Mouse (Mus musculus) spleen, adult 2 months (tissue): ENCODE measurements at regions not wholly inside any gene's neighbourhood (a gene's known extent, or its start where the extent isn't known, plus 50 kb on each side); places are given as distances from the start of the nearest gene placed in this dataset.
A peak's percentile ranks its signal among the peaks of the same experiment; 100 is the strongest.

Experiments used
- DNase-seq, 2 experiments: peaks; one replicate each; pipeline versions ENCODE4 v3.0.0 to v3.0.0-alpha.2; 2012 to 2021; ENCODE audit warnings: low spot score in 2 of 2, low read depth in 1 of 2
- H3K27ac ChIP-seq: fragments of 200-500 bp; 2 replicates; pipeline ENCODE4 v1.5.1; 2012; ENCODE audit warnings: low read length, inconsistent platforms; ENCODE audit not compliant: insufficient read depth
- H3K27me3 ChIP-seq: fragments of 200-500 bp; 2 replicates; pipeline ENCODE4 v1.6.1; 2012; ENCODE audit warnings: mild to moderate bottlenecking, moderate library complexity, low read length, inconsistent platforms; ENCODE audit not compliant: control insufficient read depth, insufficient read depth
- H3K36me3 ChIP-seq: fragments of 200-500 bp; 2 replicates; pipeline ENCODE4 v1.6.1; 2012; ENCODE audit warnings: mild to moderate bottlenecking, low read length, inconsistent platforms; ENCODE audit not compliant: control insufficient read depth, insufficient read depth
- H3K4me1 ChIP-seq: fragments of 200-500 bp; 2 replicates; pipeline ENCODE4 v1.6.1; 2011; ENCODE audit warnings: inconsistent platforms; ENCODE audit not compliant: control insufficient read depth, insufficient read depth, insufficient read length
- H3K4me3 ChIP-seq: fragments of 200-500 bp; 2 replicates; pipeline ENCODE4 v1.5.1; 2011; ENCODE audit warnings: mild to moderate bottlenecking, inconsistent platforms; ENCODE audit not compliant: insufficient read depth, insufficient read length; ENCODE audit errors: extremely low read depth
- CTCF ChIP-seq: fragments of 200-500 bp; IDR thresholded peaks from 2 replicates; pipeline ENCODE4 v1.5.1; 2011; ENCODE audit warnings: mild to moderate bottlenecking, inconsistent platforms; ENCODE audit not compliant: insufficient read depth, insufficient read length, insufficient replicate concordance; ENCODE audit errors: extremely low read depth
- POLR2A ChIP-seq: fragments of 200-500 bp; IDR thresholded peaks from 2 replicates; pipeline ENCODE4 v1.6.1; 2011; ENCODE audit warnings: low read depth, low read length, inconsistent platforms
- WGBS: fragments of 180-500 bp; shearing (Covaris S2); methylation state at CpG from one replicate; pipeline ENCODE4 v1.1.7; 2018; 5-methylcytosine and 5-hydroxymethylcytosine counted together

GRCm38 (mm10) chr9:14199983-14200700, 74.7 kb upstream of the Sesn3 start:
- H3K36me3 ChIP-seq = no peaks in the 10 kb centered on the region
- no peaks in the 10 kb centered on the region for H3K27me3 ChIP-seq
- DNase-seq = peak in 1 of 2 experiments; percentile 23
- no peak overlapping the region for H3K27ac ChIP-seq
- no peak for TF ChIP-seq CTCF
- no peak for TF ChIP-seq POLR2A
- 39% methylated on average over 9 of the region's 9 CpGs for WGBS
- no peak overlapping the region for H3K4me3 ChIP-seq
- H3K4me1 ChIP-seq = peaks cover 6% of the 10 kb centered on the region; the same call in 1 of the 2 replicates

DNA sequence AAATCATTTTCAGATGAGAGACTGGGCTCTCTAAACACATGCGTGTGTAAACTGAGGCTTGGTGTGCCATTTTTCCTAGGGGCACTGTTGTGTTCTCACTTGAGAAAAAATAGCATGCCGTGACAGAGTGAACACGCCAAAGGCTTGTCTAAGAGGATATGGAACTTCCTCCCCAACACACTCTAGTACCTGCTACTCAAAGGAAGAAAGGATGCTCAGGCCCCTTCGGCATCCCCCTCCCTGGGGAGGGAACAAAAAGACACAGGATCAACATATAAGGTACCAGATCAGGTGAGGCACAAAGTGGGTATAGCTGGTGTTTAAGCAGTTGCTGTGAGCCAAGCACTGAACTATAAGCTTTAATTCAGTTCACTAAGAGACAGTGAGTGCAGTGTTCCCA, 74.0 kb upstream of the Sesn3 start:
- no peak for TF ChIP-seq CTCF
- TF ChIP-seq POLR2A = no peak
- WGBS = 55% methylated on average over 4 of the region's 4 CpGs
- Histone ChIP-seq H3K4me1 (peaks cover 6% of the 10 kb centered on the region; the same call in 1 of the 2 replicates), H3K36me3 (no peaks in the 10 kb centered on the region), H3K27me3 (no peaks in the 10 kb centered on the region), H3K4me3 (no peak overlapping the region), H3K27ac (no peak overlapping the region)
- DNase-seq = no peak

DNA sequence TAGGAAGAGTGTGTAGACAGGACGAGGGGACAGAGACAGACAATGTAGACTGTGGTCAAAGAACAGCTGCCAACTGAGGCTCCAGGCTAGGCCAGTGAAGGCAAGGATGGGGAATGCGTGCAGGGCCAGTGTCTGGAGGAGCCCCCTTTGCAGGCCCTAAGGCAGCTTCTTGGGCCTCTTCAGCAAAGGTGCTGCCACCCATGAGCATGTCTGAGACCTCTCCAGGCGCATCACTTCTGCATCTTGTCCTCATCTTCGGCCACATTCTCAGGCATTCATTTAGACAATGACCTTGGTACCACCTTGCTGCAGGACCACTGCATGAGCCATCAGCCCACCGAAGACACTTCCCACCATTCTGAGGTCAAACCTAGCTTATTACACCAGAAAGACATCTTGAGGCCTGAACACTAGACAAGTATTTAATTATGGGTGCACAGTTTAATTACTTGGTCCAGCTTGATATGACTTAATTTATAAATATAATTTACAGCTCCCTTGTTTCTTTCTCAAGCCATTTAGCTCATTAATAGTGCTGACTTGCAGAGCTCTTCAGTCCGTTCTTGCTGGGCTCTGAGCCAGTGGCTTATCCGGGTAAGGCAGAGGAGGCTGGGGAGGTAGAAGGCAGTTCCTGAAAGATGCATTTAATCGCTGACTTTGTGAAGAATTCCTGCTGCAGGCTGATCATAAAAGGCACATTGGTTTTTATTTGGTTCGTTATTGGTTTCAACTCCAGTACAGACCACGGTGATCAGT, 72.1 kb upstream of the Sesn3 start:
- no peaks in the 10 kb centered on the region for H3K36me3 ChIP-seq
- WGBS = 84% methylated on average over 10 of the region's 10 CpGs
- no peak for DNase-seq
- H3K4me1 ChIP-seq = peaks cover 6% of the 10 kb centered on the region; the same call in 1 of the 2 replicates
- H3K4me3 ChIP-seq = no peak overlapping the region
- TF ChIP-seq POLR2A = no peak
- TF ChIP-seq CTCF = no peak
- H3K27me3 ChIP-seq = no peaks in the 10 kb centered on the region
- no peak overlapping the region for H3K27ac ChIP-seq

GRCm38 (mm10) chr9:14203307-14203695, 71.6 kb upstream of the Sesn3 start:
- H3K4me1 ChIP-seq = peaks cover 6% of the 10 kb centered on the region; the same call in 1 of the 2 replicates
- TF ChIP-seq POLR2A (no peak), CTCF (no peak)
- no peaks in the 10 kb centered on the region for H3K36me3 ChIP-seq
- H3K27ac ChIP-seq = no peak overlapping the region
- H3K27me3 ChIP-seq = no peaks in the 10 kb centered on the region
- H3K4me3 ChIP-seq = no peak overlapping the region
- 95% methylated on average over 2 of the region's 2 CpGs for WGBS
- DNase-seq = no peak

DNA sequence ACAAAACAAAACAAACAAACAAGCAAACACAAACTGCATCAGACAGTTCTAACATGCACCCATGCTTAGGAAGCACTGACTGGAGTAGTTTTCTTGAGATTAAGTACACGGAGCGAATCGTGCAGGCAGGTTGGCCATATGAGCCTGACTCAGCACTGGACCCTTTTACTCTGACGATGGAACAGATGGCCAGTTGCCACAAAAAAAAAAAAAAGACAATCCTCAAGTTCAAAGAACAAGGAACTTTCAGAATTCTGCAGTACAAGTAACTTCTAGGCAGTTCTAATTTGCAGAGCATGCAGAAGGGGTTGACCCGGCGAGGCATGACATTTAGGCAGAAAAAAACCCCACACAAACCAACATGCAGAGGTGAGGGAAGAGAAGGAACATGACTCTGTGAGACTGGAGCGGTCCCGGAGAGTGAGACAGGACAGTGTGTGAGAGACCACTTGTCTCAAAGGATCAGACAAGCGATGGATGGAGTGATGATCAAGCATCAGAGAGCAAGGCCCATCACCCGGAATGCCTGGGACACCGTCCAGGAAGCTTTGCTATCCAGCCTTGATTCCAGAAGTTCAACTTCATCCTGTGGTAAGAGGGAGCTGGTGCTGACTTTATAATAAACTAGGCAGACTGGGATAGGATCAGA, 71.0 kb upstream of the Sesn3 start:
- no peak overlapping the region for H3K4me3 ChIP-seq
- H3K27me3 ChIP-seq = no peaks in the 10 kb centered on the region
- H3K36me3 ChIP-seq = no peaks in the 10 kb centered on the region
- H3K27ac ChIP-seq = no peak overlapping the region
- peaks cover 6% of the 10 kb centered on the region; the same call in 1 of the 2 replicates for H3K4me1 ChIP-seq
- DNase-seq = no peak
- TF ChIP-seq POLR2A (no peak), CTCF (no peak)
- 79% methylated on average over 11 of the region's 11 CpGs for WGBS

DNA sequence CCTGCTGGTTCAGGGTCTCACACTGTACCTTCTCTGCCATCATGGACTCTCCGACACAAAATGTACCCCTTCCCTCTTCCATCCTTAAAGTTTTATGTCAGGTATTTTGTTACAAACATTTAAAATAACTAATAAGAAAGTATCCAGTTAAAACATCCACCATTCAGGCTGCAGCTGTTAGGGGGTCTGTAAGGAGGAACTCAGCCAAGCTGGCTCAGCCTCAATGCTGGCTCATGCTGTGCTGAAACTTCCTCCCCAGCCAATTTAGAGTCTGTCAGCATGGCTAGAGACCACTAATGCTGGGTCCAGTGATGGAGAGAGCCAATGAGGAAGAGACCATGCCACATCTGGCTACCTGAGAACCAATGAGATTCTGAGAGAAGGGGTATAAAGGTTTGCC, 70.0 kb upstream of the Sesn3 start:
- TF ChIP-seq CTCF = no peak
- no peak for TF ChIP-seq POLR2A
- 97% methylated on average over 1 of the region's 1 CpGs for WGBS
- no peak for DNase-seq
- H3K36me3 ChIP-seq = no peaks in the 10 kb centered on the region
- no peak overlapping the region for H3K4me3 ChIP-seq
- peaks cover 6% of the 10 kb centered on the region; the same call in 1 of the 2 replicates for H3K4me1 ChIP-seq
- no peaks in the 10 kb centered on the region for H3K27me3 ChIP-seq
- no peak overlapping the region for H3K27ac ChIP-seq

DNA sequence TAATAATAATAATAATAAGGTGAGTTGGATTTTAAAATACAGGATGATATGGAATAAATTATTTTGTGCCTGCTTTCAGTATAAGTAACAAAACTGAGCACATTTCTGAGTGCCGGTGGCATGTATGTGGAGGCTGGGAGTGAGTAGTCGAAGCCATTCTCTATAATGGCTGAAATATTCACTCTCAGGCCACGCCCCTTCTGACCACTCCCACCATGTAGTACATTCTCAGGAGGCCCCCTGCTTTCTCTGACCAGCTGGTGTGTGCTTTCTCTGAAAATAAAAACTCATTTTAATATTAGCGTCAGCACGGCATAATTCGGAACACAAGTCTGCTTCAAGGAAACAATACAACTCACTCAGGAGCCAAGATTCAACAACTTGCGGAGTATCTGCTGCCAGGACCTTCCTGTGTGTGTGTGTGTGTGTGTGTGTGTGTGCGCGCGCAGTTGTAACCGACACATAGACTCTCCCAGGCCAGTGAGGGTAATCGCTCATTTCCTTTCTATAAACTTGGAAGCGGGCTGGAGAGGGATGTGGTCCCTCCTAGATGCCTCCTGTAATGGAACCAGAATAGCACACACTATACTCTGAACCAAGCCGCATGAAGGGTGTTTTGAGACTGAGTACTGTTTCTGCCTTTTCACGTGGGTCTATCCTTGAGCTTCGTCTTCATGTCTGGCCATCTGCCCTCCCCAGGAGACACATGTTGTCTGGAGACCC, 67.9 kb upstream of the Sesn3 start:
- no peaks in the 10 kb centered on the region for H3K4me1 ChIP-seq
- DNase-seq = no peak
- H3K27me3 ChIP-seq = no peaks in the 10 kb centered on the region
- TF ChIP-seq CTCF (no peak), POLR2A (no peak)
- no peak overlapping the region for H3K4me3 ChIP-seq
- WGBS = 89% methylated on average over 16 of the region's 16 CpGs
- no peak overlapping the region for H3K27ac ChIP-seq
- no peaks in the 10 kb centered on the region for H3K36me3 ChIP-seq
